ENCODE assay signal across 24 mouse cellular contexts in genomic region chr17:86815016-86815865, GRCm38 (mm10).
DNase-seq lines count a peak whose midpoint lies in the region; ATAC-seq and TF ChIP-seq lines count a peak whose summit lies in the region.
"Had no signal": no experiment of that assay in that cellular context is flagged by ENCODE, and none has a peak within 500 bp of the region (broad histone marks: within the 10 kb centered on the region; RNA-seq: fewer than 3 reads in every experiment).

No protein-coding gene starts in this region.

- H3K4me2 ChIP-seq in heart, embryonic 13.5 days: no peak overlapping the region
- no peak overlapping the region for H3K4me2 ChIP-seq in liver, embryonic 12.5 days
- H3K4me2 ChIP-seq: intestine, embryonic 15.5 days; limb, embryonic 12.5 days; liver, embryonic 13.5 days had no signal

- ATAC-seq in heart, embryonic 13.5 days (ENCODE audit: extremely low read depth, insufficient number of reproducible peaks, low FRiP score, low TSS enrichment): no peak
- no peak for ATAC-seq in liver, embryonic 12.5 days
- ATAC-seq: forebrain, embryonic 16.5 days; hindbrain, postnatal 0 days; intestine, embryonic 15.5 days; Patski had no signal

- peaks cover 13% of the 10 kb centered on the region for H3K4me1 ChIP-seq in heart, embryonic 13.5 days
- H3K4me1 ChIP-seq in liver, adult 2 months (ENCODE audit: control insufficient read depth, insufficient read depth, low read length): peaks cover 13% of the 10 kb centered on the region
- peaks cover 7% of the 10 kb centered on the region for H3K4me1 ChIP-seq in liver, embryonic 12.5 days

- H3K4me3 ChIP-seq in heart, embryonic 13.5 days: no peak overlapping the region
- no peak overlapping the region for H3K4me3 ChIP-seq in liver, adult 2 months (ENCODE audit: insufficient read depth, low read depth, low read length)
- no peak overlapping the region for H3K4me3 ChIP-seq in liver, embryonic 12.5 days
- H3K4me3 ChIP-seq: erythroblast, embryonic 14.5 days; gastrocnemius, adult 2 months; hindbrain, embryonic 10.5 days; intestine, embryonic 15.5 days; left cerebral cortex, adult 2 months; limb, embryonic 12.5 days; liver, embryonic 13.5 days had no signal

- peak overlapping the region; percentile 29; the same call in 1 of the 2 replicates for H3K27ac ChIP-seq in heart, embryonic 13.5 days (replicated peaks)
- 0 out of 2 replicates have a peak overlapping the region, but pooled peaks have one; percentile 25 for H3K27ac ChIP-seq in liver, adult 2 months (replicated peaks; ENCODE audit: insufficient read depth, low read depth, low read length)
- no peak overlapping the region for H3K27ac ChIP-seq in liver, embryonic 12.5 days
- H3K27ac ChIP-seq: gastrocnemius, adult 2 months; hindbrain, embryonic 10.5 days; hindbrain, postnatal 0 days; intestine, embryonic 15.5 days; left cerebral cortex, adult 2 months; limb, embryonic 12.5 days; liver, embryonic 13.5 days had no signal

- peaks cover 9% of the 10 kb centered on the region; the same call in 1 of the 2 replicates for H3K36me3 ChIP-seq in heart, embryonic 13.5 days
- peaks cover 39% of the 10 kb centered on the region for H3K36me3 ChIP-seq in liver, adult 2 months (ENCODE audit: control insufficient read depth, insufficient read depth, low read length)
- H3K36me3 ChIP-seq in liver, embryonic 12.5 days: peaks cover 3% of the 10 kb centered on the region; the same call in 1 of the 2 replicates
- H3K36me3 ChIP-seq: hindbrain, embryonic 10.5 days; intestine, embryonic 15.5 days; limb, embryonic 12.5 days; liver, embryonic 13.5 days had no signal

- peaks cover 2% of the 10 kb centered on the region for H3K27me3 ChIP-seq in heart, embryonic 13.5 days (replicated peaks)
- no peaks in the 10 kb centered on the region for H3K27me3 ChIP-seq in liver, adult 2 months (ENCODE audit: control insufficient read depth, insufficient read depth, low read length)
- 0 out of 2 replicates have a peak, but pooled peaks cover 4% of the 10 kb centered on the region for H3K27me3 ChIP-seq in liver, embryonic 12.5 days (replicated peaks)
- H3K27me3 ChIP-seq: intestine, embryonic 15.5 days; Patski had no signal

- no peak for DNase-seq in heart, adult 18-20 months
- peak; percentile 71 for DNase-seq in liver, adult 2 months (ENCODE audit: extremely low read depth, low read depth, low spot score)
- DNase-seq in lung, postnatal 10 days: peak; percentile 83
- no peak for DNase-seq in urinary bladder, adult 2 months (ENCODE audit: low spot score)
- no peak for DNase-seq in thymus, postnatal 36 days
- no peak for DNase-seq in c-Kit-positive CD71-positive TER-119-positive erythroid progenitor cells, embryonic 14.5 days (ENCODE audit: low spot score)
- DNase-seq: cerebellum, adult 2 months; cerebellum, postnatal 14 days; gastrocnemius, postnatal 36 days; kidney, adult 9 months; kidney, postnatal 14 days; midbrain, embryonic 14.5 days had no signal

- TF ChIP-seq CTCF in liver, adult 2 months (IDR thresholded peaks at IDR 0.05; ENCODE audit: low read depth, low read length): no peak

- no peak for TF ChIP-seq POLR2A in liver, adult 2 months (IDR thresholded peaks at IDR 0.05; ENCODE audit: extremely low read depth, insufficient read depth, low read length)

- 57% methylated on average over 24 of the region's 24 CpGs for whole genome bisulfite sequencing in heart, embryonic 13.5 days
- 38% methylated on average over 24 of the region's 24 CpGs for WGBS in liver, adult 2 months
- 62% methylated on average over 24 of the region's 24 CpGs for WGBS in liver, embryonic 12.5 days (ENCODE audit: insufficient replicate concordance)

- H3K79me2 ChIP-seq in liver, adult 2 months (ENCODE audit: control insufficient read depth, insufficient read depth, low read length): no peaks in the 10 kb centered on the region

- H3K9ac ChIP-seq in heart, embryonic 13.5 days: no peak overlapping the region
- H3K9ac ChIP-seq in liver, adult 2 months (ENCODE audit: low read depth, low read length): no peak overlapping the region
- no peak overlapping the region for H3K9ac ChIP-seq in liver, embryonic 12.5 days
- H3K9ac ChIP-seq: intestine, embryonic 15.5 days; limb, embryonic 12.5 days; liver, embryonic 13.5 days had no signal

- H3K9me3 ChIP-seq in heart, embryonic 13.5 days: no peaks in the 10 kb centered on the region
- no peaks in the 10 kb centered on the region for H3K9me3 ChIP-seq in liver, embryonic 12.5 days (replicated peaks)
- H3K9me3 ChIP-seq: hindbrain, embryonic 10.5 days; intestine, embryonic 15.5 days; limb, embryonic 12.5 days; liver, embryonic 13.5 days had no signal

Comparison
In these comparisons a context has a peak if more than half of its experiments do, and no peak if none do; other contexts are left out.
1. DNase-seq: peak in liver, adult 2 months (single experiment) and lung, postnatal 10 days (single experiment); none in heart, adult 18-20 months (0 of 2), urinary bladder, adult 2 months (single experiment), thymus, postnatal 36 days (0 of 2) and c-Kit-positive CD71-positive TER-119-positive erythroid progenitor cells, embryonic 14.5 days (single experiment).